Mouse (Mus musculus): ENCODE measurements around the gene Med29.
"Not testable (repeated sequence)": the region's sequence is repeated elsewhere in the genome, so short reads cannot be mapped to it uniquely, and the experiment has no call there.

The Med29 gene

DNA sequence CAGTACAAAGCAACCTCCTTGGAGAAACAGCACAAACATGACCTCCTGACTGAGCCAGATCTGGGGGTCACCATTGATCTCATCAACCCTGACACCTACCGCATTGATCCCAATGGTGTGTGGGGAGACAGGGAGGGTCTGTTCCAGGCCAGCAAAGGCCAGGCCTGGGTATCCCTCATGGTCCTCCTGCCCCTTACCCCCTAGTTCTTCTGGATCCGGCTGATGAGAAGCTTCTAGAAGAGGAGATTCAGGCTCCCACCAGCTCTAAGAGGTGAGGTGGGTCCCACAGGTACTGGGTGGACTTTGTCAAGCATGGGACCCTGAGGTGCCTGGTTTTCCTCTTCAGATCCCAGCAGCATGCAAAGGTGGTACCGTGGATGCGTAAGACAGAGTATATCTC lies 2.9 kb upstream of the Med29 start:
- no peak for DNase-seq

- DNase-seq: no peak
These were observed 904 bp upstream of the Med29 start for GRCm38 (mm10) chr7:28393272-28393951.

- DNase-seq: no peak
These were observed 2.2 kb downstream of the Med29 start for GRCm38 (mm10) chr7:28390331-28390730.

DNA sequence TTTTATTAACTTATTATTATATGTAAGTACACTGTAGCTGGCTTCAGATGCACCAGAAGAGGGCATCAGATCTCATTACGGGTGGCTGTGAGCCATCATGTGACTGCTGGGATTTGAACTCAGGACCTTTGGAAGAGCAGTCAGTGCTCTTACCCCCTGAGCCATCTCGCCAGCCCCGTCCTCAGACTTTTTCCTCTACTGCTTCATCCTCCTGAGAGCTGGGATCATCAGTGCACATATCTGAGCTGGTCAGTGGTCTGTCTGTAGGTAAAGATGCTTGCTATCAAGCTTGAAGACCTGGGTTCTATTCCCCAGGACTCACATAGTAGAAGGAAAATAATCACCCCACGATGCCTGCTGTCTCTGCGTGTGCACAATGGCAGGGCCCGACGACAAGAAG lies 5.1 kb downstream of the Med29 start:
- not testable (repeated sequence) for DNase-seq

GRCm38 (mm10) chr7:28386877-28387276 lies 5.6 kb downstream of the Med29 start:
- DNase-seq: not testable (repeated sequence)

DNA sequence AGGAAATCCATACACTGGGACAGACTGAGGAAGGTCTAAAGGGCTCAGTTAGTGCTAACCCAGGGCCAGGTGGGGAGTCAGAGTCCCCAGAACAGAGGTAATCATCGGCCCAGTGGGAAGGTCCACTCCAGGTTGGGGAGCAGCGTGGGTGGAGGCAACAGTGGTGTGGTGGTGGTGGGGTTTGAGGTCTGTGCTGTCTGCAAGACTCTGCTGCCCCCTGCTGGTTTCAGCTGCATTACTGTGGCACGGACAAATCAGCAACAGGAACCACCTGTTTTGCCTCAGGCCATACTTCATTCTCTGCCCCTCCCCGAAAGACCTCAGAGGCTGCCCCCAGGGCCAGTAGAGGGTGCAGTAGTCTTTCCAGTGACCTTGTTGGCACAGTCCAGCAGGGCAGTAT lies 6.0 kb downstream of the Med29 start:
- peak; percentile 85 to 89 for DNase-seq

DNA sequence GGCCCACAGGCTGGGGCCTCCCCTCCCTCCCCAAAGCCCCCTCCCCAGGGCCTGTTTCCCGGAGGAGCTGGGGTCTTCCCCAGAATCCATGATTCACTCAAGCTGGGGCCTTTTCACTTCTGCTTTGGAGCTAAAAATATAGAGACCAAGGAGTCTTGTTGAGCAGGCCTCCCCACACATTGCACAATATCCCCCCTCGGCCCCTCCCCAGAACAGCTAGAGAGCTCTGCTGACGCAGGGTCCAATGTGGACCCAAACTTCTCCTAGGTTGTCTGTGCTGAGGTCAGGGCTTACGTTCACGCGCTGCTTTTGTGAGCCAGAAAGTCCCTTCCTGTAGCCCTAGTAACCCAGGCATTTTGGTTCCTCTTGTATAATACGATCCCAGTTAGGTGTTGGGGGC lies 6.5 kb downstream of the Med29 start:
- peak; percentile 80 to 82 for DNase-seq

DNA sequence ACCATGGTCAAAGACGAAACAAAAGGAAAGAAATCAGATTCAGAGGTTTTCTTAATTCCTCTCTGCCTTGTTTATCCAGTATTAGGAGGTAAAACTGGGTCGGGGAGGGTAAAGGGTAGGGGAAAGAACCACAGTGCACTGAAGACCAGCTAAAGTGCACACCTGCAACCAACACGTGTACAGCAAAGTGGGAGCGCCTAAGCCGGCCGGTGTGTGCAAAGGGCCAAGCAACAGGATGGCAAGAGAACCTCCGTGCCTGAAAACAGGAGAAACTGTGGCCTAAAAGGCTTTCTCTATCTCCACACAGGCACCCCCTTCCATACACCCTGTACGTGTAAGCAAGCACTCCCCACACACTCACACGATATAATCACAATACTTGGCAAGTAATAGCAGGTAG lies 7.3 kb downstream of the Med29 start:
- no peak for DNase-seq

- no peak for DNase-seq
These were observed 8.3 kb downstream of the Med29 start for GRCm38 (mm10) chr7:28384162-28384561.

GRCm38 (mm10) chr7:28383606-28384005 lies 8.9 kb downstream of the Med29 start:
- DNase-seq: no peak

DNA sequence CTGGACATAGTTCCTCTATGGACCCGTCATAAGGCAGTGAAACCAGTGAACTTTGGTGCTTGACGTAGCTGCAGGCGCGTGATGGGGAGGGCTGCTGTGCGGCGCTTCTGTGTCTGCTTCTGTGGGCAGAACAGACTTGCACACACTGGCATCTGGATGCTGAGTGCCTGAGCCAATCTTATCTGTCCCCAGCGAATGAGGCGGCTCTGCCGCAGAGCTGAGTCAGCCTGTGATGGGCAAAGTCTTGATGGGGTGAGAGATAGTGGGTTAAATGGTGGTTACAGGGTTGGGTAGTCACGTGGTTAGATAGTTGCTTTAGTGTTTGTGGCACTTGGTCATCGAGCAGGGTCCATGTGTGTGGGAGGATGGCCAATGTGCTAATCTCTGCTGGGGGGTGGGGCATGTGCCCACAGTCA lies 9.5 kb downstream of the Med29 start:
- DNase-seq: peak; percentile 67 to 73

DNA sequence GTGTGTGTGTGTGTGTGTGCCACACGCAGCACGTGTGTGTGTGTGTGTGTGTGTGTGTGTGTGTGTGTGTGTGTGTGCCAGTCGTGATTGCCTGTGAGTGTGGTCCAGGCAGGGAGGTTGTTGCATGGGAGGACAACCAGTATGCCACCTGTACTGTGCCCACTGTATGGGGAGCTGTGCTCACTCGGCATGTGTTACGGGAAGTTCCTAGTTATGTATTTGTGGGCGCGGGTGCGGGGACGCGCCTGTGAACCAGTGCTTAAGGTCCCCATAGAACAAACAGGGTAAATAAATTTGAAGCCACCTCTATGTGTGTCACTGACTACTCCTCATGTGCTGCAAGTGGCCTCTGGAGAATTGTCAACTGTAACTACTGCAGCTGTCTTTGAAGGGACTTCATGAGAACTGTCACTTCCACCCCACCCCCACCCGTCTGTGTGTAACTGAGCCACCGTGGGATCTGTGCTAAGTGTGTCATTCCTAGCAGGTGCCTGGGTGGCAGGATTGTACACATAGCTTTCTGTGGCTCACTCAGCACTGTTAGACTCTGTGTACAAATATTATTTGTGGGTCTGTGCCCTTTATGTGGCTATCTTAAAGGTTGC lies 10.1 kb downstream of the Med29 start:
- DNase-seq: peak in 1 of 2 experiments; percentile 18

GRCm38 (mm10) chr7:28381938-28382337 lies 10.6 kb downstream of the Med29 start:
- peak; percentile 92 to 95 for DNase-seq

- DNase-seq: peak; percentile 91 to 95
These were observed 11.3 kb downstream of the Med29 start for GRCm38 (mm10) chr7:28381017-28381790.

- no peak for DNase-seq
These were observed 12.1 kb downstream of the Med29 start, which contains the start of gene Zfp36 for GRCm38 (mm10) chr7:28380237-28381016. Zfp36 (minus strand) TSS chr7:28380253.

- DNase-seq: peak; percentile 95 to 96
These were observed 13.5 kb downstream of the Med29 start for GRCm38 (mm10) chr7:28378769-28379651.

DNA sequence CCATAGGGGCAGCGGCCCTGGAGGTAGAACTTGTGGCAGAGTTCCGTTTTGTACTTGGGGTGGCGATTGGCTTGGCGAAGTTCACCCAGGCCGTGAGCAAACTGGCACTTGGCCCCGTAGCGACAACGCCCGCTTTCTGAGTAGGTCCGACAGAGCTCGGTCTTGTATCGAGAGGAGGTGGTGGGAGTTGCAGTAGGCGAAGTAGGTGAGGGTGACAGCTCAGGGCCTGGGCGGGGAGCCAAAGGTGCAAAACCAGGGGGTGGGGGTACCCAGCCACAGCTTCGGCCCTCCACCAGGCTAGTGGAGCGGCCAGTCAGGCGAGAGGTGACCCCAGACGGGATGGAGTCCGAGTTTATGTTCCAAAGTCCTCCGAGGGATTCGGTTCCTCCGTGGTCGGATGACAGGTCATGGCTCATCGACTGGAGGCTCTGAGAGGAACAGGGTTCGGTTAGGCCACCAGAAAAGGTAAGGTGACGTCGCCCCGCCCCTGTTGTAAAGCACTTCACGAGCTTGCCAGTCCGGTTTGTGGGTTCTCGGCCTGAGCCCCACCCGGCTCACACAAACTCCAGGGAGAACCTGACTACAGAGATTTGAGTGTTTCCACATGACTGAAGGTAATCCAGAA lies 14.3 kb downstream of the Med29 start:
- peak; percentile 92 to 94 for DNase-seq

- peak; percentile 47 to 54 for DNase-seq
These were observed 15.1 kb downstream of the Med29 start for GRCm38 (mm10) chr7:28377190-28378065.

DNA sequence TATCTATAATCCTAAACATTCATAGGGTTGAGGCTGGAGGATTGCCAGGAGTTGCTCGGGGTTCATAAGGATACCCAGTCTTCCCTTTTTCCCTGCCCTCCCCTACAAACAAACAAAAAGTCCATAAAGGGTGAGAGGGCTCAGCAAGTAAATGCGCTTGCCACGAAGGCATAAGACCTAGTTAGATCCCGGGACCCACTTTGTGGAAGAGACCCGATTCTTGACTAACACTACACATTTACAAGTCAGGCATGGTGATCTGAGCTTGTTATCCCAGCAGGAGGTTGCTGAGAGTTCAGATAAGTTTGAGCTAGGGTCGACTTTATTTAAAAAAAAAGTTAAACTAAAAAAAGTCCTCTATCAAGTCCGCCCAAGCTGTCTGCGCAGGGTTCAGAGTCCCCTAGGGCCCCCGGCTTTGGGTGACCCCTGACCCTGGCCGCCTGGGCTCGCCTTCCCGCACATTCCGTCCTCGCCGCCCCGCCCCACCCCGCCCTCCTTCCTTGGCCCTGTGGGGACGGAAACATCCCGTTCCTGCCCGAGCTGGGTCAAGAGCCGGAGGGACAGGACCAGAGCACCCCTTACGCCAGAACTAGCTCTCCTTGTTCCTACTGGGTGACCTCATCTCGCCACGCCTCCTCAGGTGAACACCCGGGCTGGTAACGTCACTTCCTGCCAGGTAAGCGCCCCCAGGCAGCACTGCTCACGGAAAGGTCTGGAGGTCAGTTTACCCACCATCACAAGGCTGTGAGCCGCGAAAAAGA lies 16.3 kb downstream of the Med29 start:
- peak; percentile 95 to 97 for DNase-seq

Measured in lung, adult 18-20 months (tissue).